Mouse (Mus musculus) C2C12 (cell line): ENCODE results near the gene Med23.

Experiments used
- CTCF ChIP-seq: IDR thresholded peaks from one replicate; pipeline ENCODE4 v1.5.1; 2011; ENCODE audit not compliant: control insufficient read depth, insufficient read depth, insufficient read length
- FOSL1 ChIP-seq: IDR thresholded peaks from one replicate; pipeline ENCODE4 v1.8.0; 2011; ENCODE audit warnings: mild to moderate bottlenecking, low read length; ENCODE audit not compliant: poor library complexity, insufficient read depth, severe bottlenecking
- MAX ChIP-seq: IDR thresholded peaks from one replicate; pipeline ENCODE4 v1.6.1; 2011; ENCODE audit warnings: mild to moderate bottlenecking, control low read depth
- MYOD1 ChIP-seq: IDR thresholded peaks from one replicate; pipeline ENCODE4 v1.6.1; 2011; ENCODE audit warnings: low read depth; ENCODE audit not compliant: control insufficient read depth, insufficient read length
- MYOG ChIP-seq: IDR thresholded peaks from one replicate; pipeline ENCODE4 v1.6.1; 2011; ENCODE audit not compliant: control insufficient read depth, insufficient read length; ENCODE audit errors: extremely low read depth
- USF1 ChIP-seq: IDR thresholded peaks from one replicate; pipeline ENCODE4 v1.6.1; 2011; ENCODE audit warnings: low read depth, mild to moderate bottlenecking, control low read depth, moderate library complexity

- TF ChIP-seq CTCF (no peak), USF1 (no peak), FOSL1 (no peak), MAX (no peak), MYOD1 (no peak), MYOG (no peak)
Measured at GRCm38 (mm10) chr10:24886008-24886407, 16.2 kb downstream of the Med23 start.
